Mouse (Mus musculus) cerebellum, adult 18-20 months (tissue): ENCODE data around the gene Dnah14.

Experiments
- DNase-seq, 2 experiments: peaks; one replicate each; pipeline ENCODE4 v3.0.0; 2021

Dnah14 gene

GRCm38 (mm10) chr1:181854829-181855228 lies 278.5 kb downstream of the Dnah14 start:
- no peak for DNase-seq

GRCm38 (mm10) chr1:181856329-181856728 lies 280.0 kb downstream of the Dnah14 start:
- DNase-seq, result no peak

- DNase-seq, result no peak
Observed at GRCm38 (mm10) chr1:181860659-181861058, 284.3 kb downstream of the Dnah14 start.

GRCm38 (mm10) chr1:181861181-181861902 lies 285.0 kb downstream of the Dnah14 start:
- DNase-seq, result no peak

- no peak for DNase-seq
Observed at GRCm38 (mm10) chr1:181862676-181863374, 286.5 kb downstream of the Dnah14 start.

GRCm38 (mm10) chr1:181863431-181863830 lies 287.1 kb downstream of the Dnah14 start:
- no peak for DNase-seq
